Mouse (Mus musculus) CH12.LX (cell line): ENCODE results near the gene Csf1. TPM values are rescaled to one million over a fixed set of nuclear protein-coding genes. Genes with fewer than 3 reads are reported as not detected.

Experiments used
- DNase-seq: peaks from one replicate; pipeline ENCODE4 v3.0.0-alpha.2; 2013; ENCODE audit errors: extremely low read depth
- H3K27ac ChIP-seq: 2 replicates; pipeline ENCODE4 v1.5.1; 2012; ENCODE audit warnings: low read depth, mild to moderate bottlenecking, control low read depth, moderate library complexity; ENCODE audit not compliant: insufficient read depth
- H3K27me3 ChIP-seq: replicated peaks from 2 replicates; pipeline ENCODE3; 2012; ENCODE audit warnings: inconsistent platforms
- H3K36me3 ChIP-seq, 2 experiments: replicated peaks in 1 of 2; 2 replicates each; pipeline versions ENCODE3 to v1.6.1; 2012; ENCODE audit warnings: inconsistent platforms in 1 of 2, low read length in 1 of 2, mild to moderate bottlenecking in 1 of 2, mixed read lengths in 1 of 2, moderate library complexity in 1 of 2; ENCODE audit not compliant: control insufficient read depth in 1 of 2, insufficient read depth in 1 of 2
- H3K4me1 ChIP-seq, 2 experiments: 2 replicates each; pipeline ENCODE4 v1.6.1; 2012; ENCODE audit warnings: inconsistent platforms in 1 of 2, moderate library complexity in 1 of 2; ENCODE audit not compliant: insufficient read depth in 2 of 2, control insufficient read depth in 1 of 2
- H3K4me2 ChIP-seq: 2 replicates; pipeline ENCODE4 v1.6.1; 2012; ENCODE audit warnings: low read depth, mild to moderate bottlenecking, control low read depth; ENCODE audit not compliant: poor library complexity, insufficient read depth, severe bottlenecking
- H3K4me3 ChIP-seq, 3 experiments: fragments of 150-350 bp in 1 of 3; sonication (generic) in 1 of 3; replicated peaks in 1 of 3; 2 replicates each; pipeline versions ENCODE3 to v1.5.1; 2011 to 2012; ENCODE audit warnings: low read depth in 2 of 3, low read length in 2 of 3, mild to moderate bottlenecking in 2 of 3, moderate library complexity in 2 of 3, control low read depth in 1 of 3, improper control_type of control experiment in 1 of 3, inconsistent platforms in 1 of 3, mixed read lengths in 1 of 3; ENCODE audit not compliant: poor library complexity in 1 of 3
- H3K79me2 ChIP-seq: replicated peaks from 2 replicates; pipeline ENCODE4 v1.6.1; 2012; ENCODE audit warnings: mild to moderate bottlenecking, moderate library complexity; ENCODE audit not compliant: control insufficient read depth, poor library complexity, insufficient read depth, severe bottlenecking; ENCODE audit errors: extremely low read depth
- H3K9ac ChIP-seq: 2 replicates; pipeline ENCODE4 v1.6.1; 2012; ENCODE audit warnings: low read depth, mild to moderate bottlenecking, control low read depth, moderate library complexity; ENCODE audit not compliant: insufficient read depth
- H3K9me3 ChIP-seq: replicated peaks from 2 replicates; pipeline ENCODE3; 2012; ENCODE audit warnings: low read length, inconsistent platforms, mixed read lengths
- BHLHE40 ChIP-seq: IDR thresholded peaks from 2 replicates; pipeline ENCODE4 v1.6.1; 2011; ENCODE audit warnings: mild to moderate bottlenecking, low read depth, low read length, improper control_type of control experiment
- CHD1 ChIP-seq: IDR thresholded peaks from 2 replicates; pipeline ENCODE4 v1.6.1; 2012; ENCODE audit warnings: low read depth, low read length, improper control_type of control experiment, inconsistent platforms
- CHD2 ChIP-seq: IDR thresholded peaks from 2 replicates; pipeline ENCODE4 v1.6.1; 2011; ENCODE audit warnings: low read length, improper control_type of control experiment
- CTCF ChIP-seq, 2 experiments: IDR thresholded peaks in 1 of 2; conservative IDR thresholded peaks in 1 of 2; 2 replicates each; pipeline ENCODE4 v1.5.1; 2011 to 2012; ENCODE audit warnings: low read depth in 2 of 2, low read length in 2 of 2, improper control_type of control experiment in 1 of 2, inconsistent platforms in 1 of 2, mild to moderate bottlenecking in 1 of 2, moderate library complexity in 1 of 2
- E2F4 ChIP-seq: IDR thresholded peaks from 2 replicates; pipeline ENCODE4 v1.6.1; 2011; ENCODE audit warnings: low read depth, low read length, improper control_type of control experiment; ENCODE audit not compliant: insufficient replicate concordance
- ETS1 ChIP-seq: conservative IDR thresholded peaks from 2 replicates; pipeline ENCODE4 v1.6.1; 2012; ENCODE audit warnings: low read depth, mild to moderate bottlenecking, inconsistent platforms, low read length, improper control_type of control experiment, moderate library complexity
- HCFC1 ChIP-seq: IDR thresholded peaks from 2 replicates; pipeline ENCODE4 v1.6.1; 2012; ENCODE audit warnings: low read depth, mild to moderate bottlenecking, inconsistent platforms, low read length, improper control_type of control experiment
- IRF4 ChIP-seq: IDR thresholded peaks from 2 replicates; pipeline ENCODE4 v1.6.1; 2014; ENCODE audit warnings: low read depth, mild to moderate bottlenecking, inconsistent platforms, low read length, improper control_type of control experiment
- MAFK ChIP-seq: IDR thresholded peaks from 2 replicates; pipeline ENCODE4 v1.6.1; 2011; ENCODE audit warnings: low read length, improper control_type of control experiment; ENCODE audit not compliant: insufficient replicate concordance
- MYC ChIP-seq: IDR thresholded peaks from 2 replicates; pipeline ENCODE4 v1.6.1; 2011; ENCODE audit warnings: low read depth, mild to moderate bottlenecking, improper control_type of control experiment, low read length
- POLR2AphosphoS2 ChIP-seq: IDR thresholded peaks from 2 replicates; pipeline ENCODE4 v1.6.1; 2011; ENCODE audit warnings: low read depth, low read length, improper control_type of control experiment
- RAD21 ChIP-seq: IDR thresholded peaks from 2 replicates; pipeline ENCODE4 v1.6.1; 2011; ENCODE audit warnings: low read depth, mild to moderate bottlenecking, low read length, improper control_type of control experiment, moderate library complexity
- SMC3 ChIP-seq: IDR thresholded peaks from 2 replicates; pipeline ENCODE4 v1.6.1; 2011; ENCODE audit warnings: low read depth, low read length, improper control_type of control experiment
- UBTF ChIP-seq: IDR thresholded peaks from 2 replicates; pipeline ENCODE4 v1.6.1; 2012; ENCODE audit warnings: low read depth, mild to moderate bottlenecking, inconsistent platforms, low read length, improper control_type of control experiment, moderate library complexity
- USF1 ChIP-seq: IDR thresholded peaks from 2 replicates; pipeline ENCODE4 v1.6.1; 2014; ENCODE audit warnings: low read depth, mild to moderate bottlenecking, inconsistent platforms, low read length, improper control_type of control experiment
- ZNF384 ChIP-seq: IDR thresholded peaks from 2 replicates; pipeline ENCODE4 v1.6.1; 2012; ENCODE audit warnings: low read depth, low read length, improper control_type of control experiment, inconsistent platforms
- dilution Hi-C: fragments of 300-500 bp; cut with MboI; formaldehyde crosslinking; loops from 2 replicates; pipeline ENCODE4 v1.14.3; 2020; ENCODE audit warnings: low sequenced_read_pairs; ENCODE audit not compliant: extremely low pct_unique_long_range_greater_than_20kb, extremely low pct_ligation_motif_present
- in situ Hi-C: fragments of 300-500 bp; cut with MboI; formaldehyde crosslinking; loops from 3 replicates; pipeline ENCODE4 v1.14.3; 2019; ENCODE audit warnings: low sequenced_read_pairs, low pct_ligation_motif_present, low pct_unique_long_range_greater_than_20kb, mixed read lengths
- polyA plus RNA-seq: library from polyadenylated mRNA; unstranded; fragments of >175 nt; gene quantifications from 2 replicates; pipeline ENCODE4 v1.2.1, GENCODE M21; 2012; ENCODE audit warnings: low read depth; ENCODE audit not compliant: insufficient read length
- total RNA-seq, 2 experiments: library from RNA; depleted of rRNA; stranded (reverse); fragments of 300-350 nt in 1 of 2; fragments of >200 nt in 1 of 2; gene quantifications; 2 replicates each; pipeline ENCODE4 v1.2.3; 2012 to 2014

Gene Csf1
- total and polyA plus RNA-seq, 3 experiments = 2.5 to 17.4 (median 2.9) TPM

GRCm38 (mm10) chr3:107733329-107733728 lies 26.9 kb downstream of the Csf1 start:
- H3K4me1 ChIP-seq = 0 out of 4 replicates have a peak, but pooled peaks cover 0 to 2% of the 10 kb centered on the region in 2 experiments
- TF ChIP-seq HCFC1 = no peak
- TF ChIP-seq MAFK = no peak
- no peak for TF ChIP-seq CTCF (conservative IDR thresholded peaks at IDR 0.05 in 1 of 2, IDR thresholded peaks at IDR 0.05 in 1 of 2; ENCODE audit: low read depth in 2 of 2, low read length in 2 of 2)
- TF ChIP-seq E2F4 = no peak
- TF ChIP-seq POLR2AphosphoS2 = no peak
- no peak for TF ChIP-seq IRF4
- TF ChIP-seq, all 38 proteins: peak for 0
- no peak overlapping the region for H3K4me3 ChIP-seq
- H3K9ac ChIP-seq = no peak overlapping the region
- no peaks in the 10 kb centered on the region for H3K79me2 ChIP-seq
- H3K9me3 ChIP-seq = no peaks in the 10 kb centered on the region
- no peaks in the 10 kb centered on the region for H3K36me3 ChIP-seq
- in situ Hi-C loops = no loop called here
- no peak overlapping the region for H3K27ac ChIP-seq
- peaks cover 2% of the 10 kb centered on the region for H3K27me3 ChIP-seq
- DNase-seq = no peak
- H3K4me2 ChIP-seq = no peak overlapping the region
- dilution Hi-C loops = no loop called here

GRCm38 (mm10) chr3:107730236-107730635 lies 30.0 kb downstream of the Csf1 start:
- in situ Hi-C loops = no loop called here
- TF ChIP-seq MYC (no peak), CTCF (conservative IDR thresholded peaks at IDR 0.05 in 1 of 2, IDR thresholded peaks at IDR 0.05 in 1 of 2; ENCODE audit: low read depth in 2 of 2, low read length in 2 of 2) (no peak), CHD2 (no peak), MAFK (no peak), USF1 (no peak), CHD1 (no peak), BHLHE40 (no peak), ZNF384 (no peak), SMC3 (no peak), ETS1 (no peak), UBTF (no peak), RAD21 (no peak)
- TF ChIP-seq, all 38 proteins: peak for 0
- H3K4me2 ChIP-seq = no peak overlapping the region
- no peak overlapping the region for H3K4me3 ChIP-seq
- no peaks in the 10 kb centered on the region for H3K79me2 ChIP-seq
- no peaks in the 10 kb centered on the region for H3K36me3 ChIP-seq
- no peaks in the 10 kb centered on the region for H3K9me3 ChIP-seq
- peaks cover 2% of the 10 kb centered on the region for H3K27me3 ChIP-seq
- dilution Hi-C loops = no loop called here
- no peak overlapping the region for H3K27ac ChIP-seq
- H3K4me1 ChIP-seq = 0 out of 4 replicates have a peak, but pooled peaks cover 0 to 2% of the 10 kb centered on the region in 2 experiments
- no peak for DNase-seq
- H3K9ac ChIP-seq = no peak overlapping the region
